Mouse (Mus musculus) cerebellum, postnatal 4 days (tissue): ENCODE measurements around the gene Farp1.

Experiments
- DNase-seq, 2 experiments: peaks; one replicate each; pipeline ENCODE4 v3.0.0; 2022; ENCODE audit warnings: low spot score in 2 of 2, mixed read lengths in 1 of 2

The Farp1 gene

GRCm38 (mm10) chr14:121310325-121311080 is 275.5 kb downstream of the Farp1 start:
- DNase-seq: no peak

GRCm38 (mm10) chr14:121311083-121311482 is 276.1 kb downstream of the Farp1 start:
- no peak for DNase-seq

GRCm38 (mm10) chr14:121313283-121313682 is 278.3 kb downstream of the Farp1 start:
- DNase-seq: no peak

GRCm38 (mm10) chr14:121314934-121315333 is 279.9 kb downstream of the Farp1 start:
- peak in 1 of 2 experiments; percentile 8 for DNase-seq

- DNase-seq: no peak
Measured at GRCm38 (mm10) chr14:121316136-121316535, 281.1 kb downstream of the Farp1 start.

- no peak for DNase-seq
Measured at GRCm38 (mm10) chr14:121316631-121317311, 281.8 kb downstream of the Farp1 start.

GRCm38 (mm10) chr14:121317312-121317671 is 282.3 kb downstream of the Farp1 start:
- no peak for DNase-seq

GRCm38 (mm10) chr14:121318382-121318781 is 283.4 kb downstream of the Farp1 start:
- DNase-seq: no peak

- DNase-seq: no peak
Measured at GRCm38 (mm10) chr14:121322150-121322549, 287.1 kb downstream of the Farp1 start.

- DNase-seq: no peak
Measured at GRCm38 (mm10) chr14:121322641-121323040, 287.6 kb downstream of the Farp1 start.

GRCm38 (mm10) chr14:121324521-121325330 is 289.7 kb downstream of the Farp1 start:
- no peak for DNase-seq

- DNase-seq: no peak
Measured at GRCm38 (mm10) chr14:121326432-121326831, 291.4 kb downstream of the Farp1 start.

GRCm38 (mm10) chr14:121328878-121329277 is 293.9 kb downstream of the Farp1 start:
- DNase-seq: no peak

- DNase-seq: no peak
Measured at GRCm38 (mm10) chr14:121329401-121330089, 294.5 kb downstream of the Farp1 start.

- DNase-seq: no peak
Measured at GRCm38 (mm10) chr14:121330090-121330408, 295.0 kb downstream of the Farp1 start.
